Mouse (Mus musculus) bone marrow macrophage, adult 2 months (primary cell): ENCODE results near the gene E330021D16Rik.

Source experiments
- CTCF ChIP-seq: IDR thresholded peaks from 2 replicates; pipeline ENCODE4 v1.5.1; 2012; ENCODE audit warnings: low read depth, mild to moderate bottlenecking, low read length, moderate library complexity
- POLR2A ChIP-seq: IDR thresholded peaks from 2 replicates; pipeline ENCODE4 v1.6.1; 2012; ENCODE audit warnings: mild to moderate bottlenecking, low read depth, low read length, borderline replicate concordance

GRCm38 (mm10) chr6:136449270-136449692 is 33.9 kb upstream of the E330021D16Rik start:
- TF ChIP-seq POLR2A (no peak), CTCF (no peak)
